Mouse (Mus musculus) ovary, postnatal 10 days (tissue): ENCODE results near the gene Celf2.

Source experiments
- DNase-seq: peaks from one replicate; pipeline ENCODE4 v3.0.0; 2022; ENCODE audit warnings: low spot score

Celf2 gene

GRCm38 (mm10) chr2:6493886-6494285 lies 1015.5 kb downstream of the Celf2 start:
- no peak for DNase-seq

- no peak for DNase-seq
These were observed 1018.5 kb downstream of the Celf2 start for GRCm38 (mm10) chr2:6490870-6491269.

DNA sequence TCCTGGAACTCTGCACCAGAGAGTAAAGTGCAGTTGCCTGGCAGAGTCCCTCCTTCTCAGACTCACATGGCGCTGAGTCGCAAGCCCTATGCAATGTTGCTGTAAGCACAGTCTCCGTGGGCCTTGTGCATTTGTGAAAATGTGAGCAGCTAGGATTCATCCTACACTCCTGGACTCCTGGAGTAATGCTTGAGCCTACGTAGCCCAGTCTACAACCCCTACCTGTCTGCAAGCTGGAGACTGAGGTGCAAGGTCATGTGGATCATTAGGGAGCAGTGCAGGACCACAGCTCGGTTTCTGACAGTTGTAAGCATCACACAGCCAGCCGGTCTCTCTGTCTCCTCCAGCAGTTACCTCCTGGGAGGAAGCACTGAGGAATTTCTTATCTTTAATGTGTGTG lies 1019.3 kb downstream of the Celf2 start:
- DNase-seq: no peak
